Mouse (Mus musculus) lung, adult 18-20 months (tissue): ENCODE results near the gene Fkbp8.
"Not testable (repeated sequence)": the region's sequence is repeated elsewhere in the genome, so short reads cannot be mapped to it uniquely, and the experiment has no call there.

ENCODE experiments used
- DNase-seq, 2 experiments: peaks; one replicate each; pipeline ENCODE4 v3.0.0; 2022; ENCODE audit warnings: mixed read lengths in 2 of 2

Gene Fkbp8

GRCm38 (mm10) chr8:70502540-70502939, 25.0 kb upstream of the Fkbp8 start:
- no peak for DNase-seq

DNA sequence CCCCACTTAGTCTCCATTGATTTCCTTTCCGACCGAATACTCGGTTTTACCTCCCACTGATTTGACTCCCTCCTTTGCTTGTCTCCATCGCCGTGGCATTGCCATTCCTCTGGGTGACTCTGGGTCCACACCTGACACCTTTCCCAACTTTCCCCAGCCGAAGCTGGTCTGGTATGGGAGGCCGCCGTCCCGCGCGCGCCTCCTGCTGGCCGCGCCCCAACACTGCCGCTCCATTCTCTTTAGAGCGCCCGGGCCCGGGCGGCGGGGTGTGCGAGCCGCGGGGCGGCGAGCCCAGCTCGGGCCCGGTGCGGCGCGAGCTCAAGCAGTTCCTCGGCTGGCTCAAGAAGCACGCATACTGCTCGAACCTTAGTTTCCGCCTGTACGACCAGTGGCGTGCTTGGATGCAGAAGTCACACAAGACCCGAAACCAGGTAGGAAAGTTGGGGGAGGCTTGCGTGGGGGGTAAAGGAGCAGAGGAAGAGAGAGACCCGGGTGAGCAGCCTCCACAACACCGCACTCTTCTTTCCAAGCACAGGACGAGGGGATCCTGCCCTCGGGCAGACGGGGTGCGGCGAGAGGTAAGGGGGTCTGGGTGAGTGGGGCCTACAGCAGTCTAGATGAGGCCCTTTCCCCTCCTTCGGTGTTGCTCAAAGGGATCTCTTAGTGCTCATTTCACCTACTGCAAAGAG, 24.3 kb upstream of the Fkbp8 start:
- peak; percentile 58 to 71 for DNase-seq

DNA sequence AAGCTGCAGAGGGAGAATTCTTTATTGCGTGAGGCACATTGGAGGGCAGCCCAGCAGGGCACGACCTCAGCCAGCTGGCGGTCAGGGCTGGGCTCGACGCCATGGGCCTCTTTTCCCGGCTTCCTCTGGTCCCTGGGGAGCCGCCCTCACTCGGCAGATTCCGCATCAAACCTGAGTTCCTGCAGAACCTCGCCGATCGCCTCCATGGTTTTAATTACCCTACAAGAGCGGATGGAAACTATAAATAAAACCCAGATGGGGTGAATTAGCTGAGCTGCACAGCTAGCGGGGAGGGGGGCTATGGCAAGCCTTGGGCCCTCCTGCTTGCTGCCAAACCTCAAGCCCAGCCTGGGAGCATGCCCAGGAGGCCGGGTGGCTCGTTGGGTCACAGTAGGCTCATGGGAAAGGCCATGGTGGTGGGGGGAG, 23.2 kb upstream of the Fkbp8 start:
- DNase-seq, result peak; percentile 49 to 60

GRCm38 (mm10) chr8:70504851-70505250, 22.7 kb upstream of the Fkbp8 start:
- DNase-seq, result peak; percentile 69 to 84

- DNase-seq, result no peak
These were observed 21.7 kb upstream of the Fkbp8 start for GRCm38 (mm10) chr8:70505698-70506327.

GRCm38 (mm10) chr8:70506328-70507026, 21.0 kb upstream of the Fkbp8 start, which contains the start of gene Rex1bd:
Rex1bd (minus strand) TSS chr8:70506752.
- peak; percentile 96 to 97 for DNase-seq

GRCm38 (mm10) chr8:70507027-70507393, 20.5 kb upstream of the Fkbp8 start:
- no peak for DNase-seq

- DNase-seq, result no peak
These were observed 18.1 kb upstream of the Fkbp8 start for GRCm38 (mm10) chr8:70509281-70509952.

DNA sequence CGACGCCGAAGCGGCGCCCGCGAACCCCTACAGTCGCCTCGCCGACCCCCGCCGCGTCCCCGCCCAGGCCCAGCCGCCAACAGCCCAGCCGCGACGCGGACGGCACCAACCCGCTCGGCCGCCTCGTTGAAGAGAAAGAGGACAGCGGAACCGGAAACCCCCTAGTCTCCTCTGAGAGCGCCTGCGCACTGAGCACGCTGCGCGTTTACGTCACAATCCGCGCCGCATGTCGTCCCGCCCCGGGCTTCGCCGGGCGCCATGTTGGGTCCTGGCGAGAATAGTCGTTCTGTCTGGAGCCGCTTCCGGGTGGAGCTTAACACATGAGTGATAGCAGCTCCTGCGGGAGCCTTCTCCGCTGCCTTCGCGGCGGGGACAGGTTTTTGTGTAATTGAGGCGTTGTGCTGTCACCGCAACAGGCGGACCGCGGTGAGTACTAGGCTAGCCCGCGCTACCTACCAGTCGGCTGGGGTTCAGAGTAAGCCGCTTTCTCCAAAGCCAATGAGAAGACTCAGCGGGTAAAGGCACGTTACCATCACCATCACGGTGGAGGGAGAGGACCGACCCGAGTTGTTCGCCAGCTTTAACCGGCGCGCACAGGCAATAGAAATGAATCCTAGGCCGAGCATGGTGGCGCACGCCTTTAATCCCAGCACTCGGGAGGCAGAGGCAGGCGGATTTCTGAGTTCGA, 17.2 kb upstream of the Fkbp8 start, which contains the start of gene Uba52:
TSS of gene Uba52 (minus strand) at position 574 of the 688 bp plus-strand sequence.
- peak; percentile 97 to 98 for DNase-seq

DNA sequence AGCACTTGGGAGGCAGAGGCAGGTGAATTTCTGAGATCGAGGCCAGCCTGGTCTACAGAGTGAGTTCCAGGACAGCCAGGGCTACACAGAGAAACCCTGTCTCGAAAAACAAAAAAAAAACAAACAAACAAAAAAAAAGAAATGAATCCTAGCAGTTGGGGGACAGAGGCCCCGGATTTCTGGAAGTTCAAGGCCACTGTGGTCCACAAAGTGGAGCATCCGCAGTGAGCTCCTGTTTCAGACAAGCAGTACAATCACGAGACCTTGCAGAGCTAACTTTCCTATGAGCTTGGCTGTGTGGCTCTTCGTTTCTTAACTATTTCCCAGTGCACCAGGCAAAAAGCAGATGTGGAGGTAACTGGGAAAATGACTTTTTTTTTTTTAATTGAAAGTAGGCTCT, 16.4 kb upstream of the Fkbp8 start:
- DNase-seq, result not testable (repeated sequence)

DNA sequence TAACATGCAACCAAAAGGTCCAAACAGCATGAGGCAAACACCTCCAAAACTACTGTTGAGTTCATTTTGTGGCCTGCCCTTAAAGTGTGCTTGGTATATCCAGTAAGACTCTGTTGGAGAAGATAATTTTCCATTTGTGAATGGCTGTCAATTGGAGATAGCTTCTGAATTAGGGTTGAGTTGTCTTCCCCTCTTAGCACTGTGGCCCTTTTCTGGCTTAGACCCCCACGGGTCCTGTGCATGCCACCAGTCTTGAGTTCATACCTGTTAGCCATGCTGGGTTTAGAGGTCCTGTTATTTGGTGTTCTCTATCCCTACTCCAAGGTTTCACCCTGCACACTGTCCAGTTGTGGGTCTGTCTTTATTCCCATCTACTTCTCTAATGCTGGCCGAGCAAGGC, 15.8 kb upstream of the Fkbp8 start:
- DNase-seq, result no peak

DNA sequence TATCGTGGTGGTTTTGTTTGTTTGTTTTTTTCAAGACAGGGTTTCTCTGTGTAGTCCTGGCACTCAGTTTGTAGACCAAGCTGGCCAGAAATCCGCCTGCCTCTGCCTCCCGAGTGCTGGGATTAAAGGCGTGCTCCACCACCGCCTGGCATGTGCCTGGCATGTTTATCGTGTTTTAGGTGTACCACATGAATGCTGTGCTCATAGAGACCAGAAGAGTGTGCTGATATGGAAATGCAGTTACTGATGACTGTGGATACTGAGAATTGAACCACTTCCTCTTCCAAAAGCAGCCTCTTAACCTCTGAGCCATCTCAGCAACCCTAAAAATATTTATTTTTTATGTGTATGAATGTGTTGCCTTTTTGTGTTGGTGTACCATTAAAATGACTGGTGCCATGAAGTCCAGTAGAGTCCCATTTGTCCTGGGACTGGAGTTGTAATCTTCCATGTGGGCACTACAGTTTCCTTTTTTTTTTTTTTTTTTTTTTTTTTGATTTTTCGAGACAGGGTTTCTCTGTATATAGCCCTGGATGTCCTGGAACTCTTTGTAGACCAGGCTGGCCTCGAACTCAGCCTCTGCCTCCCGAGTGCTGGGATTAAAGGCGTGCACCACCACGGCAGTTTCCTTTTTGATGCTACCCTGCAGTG, 15.1 kb upstream of the Fkbp8 start:
- DNase-seq, result no peak

DNA sequence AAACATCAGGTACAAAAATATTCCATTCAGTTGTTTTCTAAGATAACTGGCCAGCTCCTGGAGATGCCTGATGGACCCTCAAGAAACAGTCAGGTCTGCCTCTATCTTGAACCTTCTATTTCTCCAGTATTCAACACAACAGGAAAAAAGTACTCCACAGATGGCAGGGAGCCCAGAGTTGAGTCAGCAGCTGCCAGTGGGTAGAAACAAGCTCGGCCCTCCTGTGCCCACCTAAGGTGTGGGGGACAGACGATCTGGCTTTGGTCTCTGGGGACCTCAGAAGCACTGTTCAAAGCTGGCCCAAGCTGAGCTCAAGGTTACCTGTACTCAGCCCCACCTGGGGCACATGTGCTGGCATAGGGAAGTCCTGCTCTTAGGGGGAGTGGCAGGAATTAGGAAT, 14.1 kb upstream of the Fkbp8 start:
- DNase-seq, result peak in 1 of 2 experiments; percentile 58

DNA sequence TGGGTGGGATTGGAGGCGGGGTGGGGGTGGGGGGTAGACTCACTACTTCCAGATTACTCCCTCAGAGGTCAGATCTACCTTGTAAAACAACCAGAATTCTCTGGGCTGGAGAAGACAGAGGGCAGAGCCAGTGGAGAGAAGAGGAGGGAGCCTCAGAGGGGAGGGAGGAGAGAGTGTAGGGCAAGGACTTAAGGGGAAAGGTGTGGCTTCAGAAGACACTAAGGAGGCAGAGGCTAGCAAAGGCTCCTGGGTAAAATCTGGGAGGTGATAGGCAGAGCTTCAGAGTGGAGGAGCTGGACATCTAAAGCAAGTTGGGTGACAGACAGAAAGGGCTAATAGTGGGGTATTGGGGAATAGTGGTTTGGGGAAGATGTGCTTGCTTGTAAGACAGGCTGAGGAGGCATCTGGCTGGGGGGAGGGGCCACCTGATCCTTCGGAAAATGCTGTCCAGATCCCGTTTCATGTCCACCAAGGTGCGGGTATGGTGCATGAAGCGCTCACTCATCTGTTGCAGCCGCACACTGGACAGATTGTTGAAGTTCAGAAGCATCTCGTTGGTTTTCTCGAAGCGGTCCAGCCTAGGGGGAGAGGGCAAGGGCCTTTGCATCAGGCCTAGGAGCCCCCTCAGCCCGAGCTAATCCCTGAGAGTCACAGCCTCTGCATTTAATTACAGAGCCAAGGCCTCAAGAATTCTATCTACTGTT, 9.4 kb upstream of the Fkbp8 start:
- DNase-seq, result no peak

DNA sequence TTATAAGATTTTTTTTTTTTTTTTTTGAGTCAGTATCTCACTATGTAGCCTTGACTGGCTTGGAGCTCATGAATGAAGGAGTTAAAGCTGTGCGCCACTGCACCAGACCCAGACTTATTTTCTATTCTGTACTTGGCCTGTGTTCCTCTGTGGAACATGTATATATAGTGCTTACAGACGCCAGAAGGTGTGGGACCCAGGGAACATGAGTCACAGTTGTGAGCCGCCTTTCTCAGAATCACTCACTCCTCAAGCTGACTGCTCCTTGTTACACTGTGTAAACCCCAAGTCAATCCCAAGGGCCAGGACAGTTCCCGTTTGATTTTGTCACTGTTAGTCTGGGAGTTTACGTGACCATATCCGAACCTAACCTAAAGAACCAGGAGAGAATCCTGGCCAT, 8.5 kb upstream of the Fkbp8 start:
- no peak for DNase-seq

- DNase-seq, result no peak
These were observed 7.9 kb upstream of the Fkbp8 start for GRCm38 (mm10) chr8:70519606-70520005.

DNA sequence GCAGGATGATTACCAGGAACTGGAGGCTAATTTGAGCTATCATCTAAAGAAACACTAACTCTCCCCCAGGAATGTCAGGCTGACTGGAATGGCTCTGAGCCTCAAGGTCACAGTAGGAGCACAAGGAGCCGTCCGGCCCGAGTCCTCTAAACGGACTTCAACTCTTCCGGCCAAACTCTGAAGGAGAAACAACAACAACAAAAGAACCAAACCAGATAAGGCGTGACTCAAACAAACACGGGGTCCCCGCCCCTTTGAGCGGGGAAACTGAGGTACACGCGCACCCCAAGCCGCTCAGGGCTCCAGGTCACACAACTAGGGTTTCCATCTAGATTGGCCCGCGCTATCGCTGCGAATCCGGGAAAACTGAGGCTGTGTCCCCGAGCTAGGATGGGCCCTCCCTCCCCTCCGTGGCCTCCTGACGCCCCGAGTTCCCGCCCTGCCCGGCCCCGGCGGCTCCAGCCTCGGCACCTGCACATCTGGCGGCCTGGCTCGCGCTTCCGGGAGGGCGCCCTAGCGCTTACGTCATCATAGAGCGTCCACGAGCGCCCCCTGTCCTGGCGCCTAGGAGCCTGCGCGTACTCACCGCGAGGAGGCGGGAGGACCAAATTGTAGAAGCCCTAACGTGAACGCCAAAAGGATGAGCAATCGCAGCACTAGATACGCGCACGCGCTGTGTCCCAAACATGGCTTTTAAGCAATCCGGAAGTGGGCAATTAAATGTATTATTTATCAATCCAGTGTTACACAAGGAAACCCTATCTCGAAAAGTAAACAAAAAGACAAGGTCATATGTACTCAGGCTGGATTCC, 4.7 kb upstream of the Fkbp8 start:
- peak; percentile 95 to 97 for DNase-seq

DNA sequence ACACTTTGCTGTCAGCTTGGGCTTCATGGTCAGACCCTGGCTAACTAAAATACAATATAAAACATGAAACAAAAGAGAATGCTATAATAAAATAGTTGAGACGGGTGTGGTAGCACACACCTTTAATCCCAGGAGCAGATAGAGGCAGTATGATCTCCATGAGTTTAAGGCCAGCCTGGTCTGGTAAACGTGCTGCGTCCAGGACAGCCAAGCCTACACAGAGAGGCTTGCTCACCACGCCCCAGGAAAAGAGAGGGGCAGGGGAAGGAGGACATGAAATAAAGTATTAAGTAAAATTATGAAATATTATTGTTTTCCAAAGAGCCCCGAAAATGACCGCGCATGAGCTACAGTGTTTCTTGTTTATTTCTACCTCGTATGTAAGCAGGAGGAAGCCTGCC, 413 bp upstream of the Fkbp8 start:
- peak in 1 of 2 experiments; percentile 25 for DNase-seq

- DNase-seq, result no peak
These were observed 766 bp downstream of the Fkbp8 start for GRCm38 (mm10) chr8:70528182-70528797.

DNA sequence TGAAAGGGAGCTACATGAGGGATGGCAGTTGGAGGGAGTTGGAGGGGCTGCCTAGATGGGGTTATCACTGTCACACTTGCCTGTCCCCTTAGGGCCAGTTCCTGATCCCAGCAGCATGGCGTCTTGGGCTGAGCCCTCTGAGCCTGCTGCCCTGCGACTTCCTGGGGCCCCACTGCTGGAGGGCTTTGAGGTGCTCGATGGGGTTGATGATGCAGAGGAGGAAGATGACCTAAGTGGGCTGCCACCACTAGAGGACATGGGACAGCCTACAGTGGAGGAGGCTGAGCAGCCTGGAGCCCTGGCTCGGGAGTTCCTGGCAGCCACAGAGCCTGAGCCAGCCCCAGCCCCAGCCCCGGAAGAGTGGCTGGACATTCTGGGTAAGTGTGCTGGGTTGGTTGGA, 1.8 kb downstream of the Fkbp8 start:
- no peak for DNase-seq
